Mouse (Mus musculus) limb, embryonic 15.5 days (tissue): Measurements from ENCODE around the gene Rnaseh2c. TPM values are rescaled to one million over a fixed set of nuclear protein-coding genes. Genes with fewer than 3 reads are reported as not detected.

Experiments
- ATAC-seq: fragments of 200-750 bp; cut with Nextera tagmentation; 2 replicates; pipeline ENCODE4 v1.8.0; 2017; ENCODE audit warnings: low read depth, moderate TSS enrichment; ENCODE audit not compliant: insufficient number of reproducible peaks, low FRiP score, low TSS enrichment
- H3K27ac ChIP-seq: fragments of 300-500 bp; sonication (generic); 2 replicates; pipeline ENCODE4 v1.5.1; 2015; ENCODE audit warnings: moderate library complexity, mild to moderate bottlenecking, inconsistent platforms
- H3K27me3 ChIP-seq: fragments of 300-500 bp; sonication (generic); 2 replicates; pipeline ENCODE4 v1.6.1; 2015; ENCODE audit warnings: inconsistent platforms
- H3K36me3 ChIP-seq: fragments of 300-500 bp; sonication (generic); 2 replicates; pipeline ENCODE4 v1.6.1; 2015; ENCODE audit warnings: inconsistent platforms
- H3K4me1 ChIP-seq: fragments of 300-500 bp; sonication (generic); 2 replicates; pipeline ENCODE4 v1.6.1; 2015; ENCODE audit warnings: inconsistent platforms
- H3K4me2 ChIP-seq: fragments of 300-500 bp; sonication (generic); 2 replicates; pipeline ENCODE4 v1.6.1; 2015; ENCODE audit warnings: mild to moderate bottlenecking, inconsistent platforms
- H3K4me3 ChIP-seq: fragments of 300-500 bp; sonication (generic); 2 replicates; pipeline ENCODE4 v1.5.1; 2015; ENCODE audit warnings: mild to moderate bottlenecking, inconsistent platforms
- H3K9ac ChIP-seq: fragments of 300-500 bp; sonication (generic); 2 replicates; pipeline ENCODE4 v1.6.1; 2015; ENCODE audit warnings: inconsistent platforms
- H3K9me3 ChIP-seq: fragments of 300-500 bp; sonication (generic); 2 replicates; pipeline ENCODE4 v1.6.1; 2016; ENCODE audit warnings: inconsistent platforms
- WGBS: fragments of 180-500 bp; shearing (Covaris S2); methylation state at CpG from one replicate; pipeline ENCODE4 v1.1.7; 2015; 5-methylcytosine and 5-hydroxymethylcytosine counted together
- polyA plus RNA-seq: library from polyadenylated mRNA; unstranded; fragments of >200 nt; fragmentation: Nextera tagmentation; extraction: Ambion mirVana; gene quantifications from 2 replicates; pipeline ENCODE4 v1.2.1, GENCODE M21; 2015

The Rnaseh2c gene
- 115 and 116 TPM in 2 replicates for polyA plus RNA-seq

DNA sequence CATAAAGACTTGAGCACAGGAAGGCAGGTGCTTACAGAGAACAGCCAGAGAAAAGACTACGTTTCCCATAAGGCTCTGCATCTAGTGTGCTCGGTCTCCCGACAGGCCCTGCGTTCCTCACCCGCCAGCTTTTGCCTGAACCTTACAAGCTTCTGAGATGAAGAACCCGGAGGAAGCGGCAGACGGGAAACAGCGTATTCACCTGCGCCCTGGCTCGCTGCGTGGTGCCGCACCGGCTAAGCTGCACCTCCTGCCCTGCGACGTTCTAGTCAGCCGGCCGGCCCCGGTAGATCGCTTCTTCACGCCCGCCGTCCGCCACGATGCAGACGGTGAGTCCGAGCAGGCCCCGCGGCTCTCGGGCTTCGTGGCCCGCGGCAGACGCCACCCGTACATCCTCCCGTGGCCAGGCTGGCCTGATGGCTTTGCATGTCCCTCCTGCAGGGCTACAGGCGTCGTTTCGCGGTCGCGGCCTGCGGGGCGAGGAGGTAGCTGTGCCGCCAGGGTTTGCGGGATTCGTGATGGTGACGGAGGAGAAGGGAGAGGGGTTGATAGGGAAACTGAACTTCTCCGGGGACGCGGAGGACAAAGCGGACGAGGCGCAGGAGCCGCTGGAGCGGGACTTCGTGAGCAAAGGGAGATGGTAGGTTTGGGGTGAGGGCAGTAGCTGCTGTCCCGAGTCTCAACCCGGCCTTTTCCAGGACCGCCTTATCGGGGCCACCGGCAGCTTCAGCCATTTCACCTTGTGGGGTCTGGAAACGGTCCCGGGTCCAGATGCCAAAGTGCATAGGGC lies at the start of gene Rnaseh2c:
Rnaseh2c (plus strand) TSS at position 122 of the 790 bp plus-strand sequence.
- peak within 1 kb of the TSS; percentile 86 for H3K9ac ChIP-seq
- WGBS: under 1% methylated on average over 64 of the region's 64 CpGs
- peak within 1 kb of the TSS; percentile 82 for H3K4me2 ChIP-seq
- no peaks in the 10 kb centered on the region for H3K27me3 ChIP-seq
- H3K9me3 ChIP-seq: no peaks in the 10 kb centered on the region
- H3K27ac ChIP-seq: peak within 1 kb of the TSS; percentile 79
- peak; percentile 80 for ATAC-seq
- H3K4me1 ChIP-seq: peaks cover 21% of the 10 kb centered on the region
- H3K36me3 ChIP-seq: peaks cover 40% of the 10 kb centered on the region
- peak within 1 kb of the TSS; percentile 58 for H3K4me3 ChIP-seq

DNA sequence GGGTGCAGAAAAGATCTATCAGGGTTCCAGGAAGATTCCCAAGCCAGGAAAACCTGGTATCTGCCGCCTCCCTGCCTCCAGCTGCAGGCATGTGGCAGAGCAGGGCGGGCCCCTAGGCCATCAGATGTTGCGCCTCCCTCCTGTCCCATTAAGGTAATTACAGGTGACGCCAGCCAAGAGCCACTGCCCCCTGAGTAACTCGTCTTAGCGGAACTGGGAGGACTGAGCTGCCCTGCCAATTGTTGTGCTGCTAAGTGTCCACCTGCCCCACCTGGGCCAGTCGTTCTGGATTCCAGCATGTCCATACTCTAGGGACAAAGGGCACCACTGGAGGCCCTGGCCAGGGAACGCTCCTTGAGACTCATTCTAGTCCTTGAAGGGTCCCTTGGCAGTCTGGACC lies 47.9 kb upstream of the Rnaseh2c start:
- Histone ChIP-seq H3K27me3 (peaks cover 43% of the 10 kb centered on the region), H3K27ac (no peak overlapping the region), H3K4me1 (0 out of 2 replicates have a peak, but pooled peaks cover 3% of the 10 kb centered on the region), H3K4me3 (no peak overlapping the region), H3K9me3 (no peaks in the 10 kb centered on the region), H3K9ac (no peak overlapping the region), H3K4me2 (no peak overlapping the region), H3K36me3 (peaks cover 2% of the 10 kb centered on the region; the same call in 1 of the 2 replicates)
- no peak for ATAC-seq
- WGBS: 43% methylated on average over 8 of the region's 8 CpGs

DNA sequence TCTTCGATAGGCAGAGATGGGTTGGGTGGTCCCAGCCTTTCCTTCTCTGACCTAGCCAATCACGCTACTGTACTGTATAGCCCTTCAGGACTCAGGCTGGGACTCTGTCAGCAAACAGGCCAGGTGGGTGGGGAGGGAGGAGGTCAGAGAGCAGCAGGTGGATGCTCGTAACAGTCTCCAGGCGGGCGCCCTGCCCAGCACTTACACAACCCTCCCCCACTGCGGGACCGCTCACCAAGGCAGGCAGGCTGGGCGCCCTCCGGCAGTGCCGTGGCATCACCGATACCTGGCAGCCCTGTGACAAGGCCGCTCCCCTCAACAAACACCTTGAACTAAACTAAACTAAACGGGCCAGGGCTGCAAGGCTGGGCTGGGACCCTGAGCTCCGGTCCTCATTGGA lies 47.5 kb upstream of the Rnaseh2c start:
- H3K9ac ChIP-seq: no peak overlapping the region
- H3K4me1 ChIP-seq: peaks cover 4% of the 10 kb centered on the region; the same call in 1 of the 2 replicates
- H3K9me3 ChIP-seq: no peaks in the 10 kb centered on the region
- no peak overlapping the region for H3K4me3 ChIP-seq
- no peak overlapping the region for H3K27ac ChIP-seq
- no peak overlapping the region for H3K4me2 ChIP-seq
- peaks cover 47% of the 10 kb centered on the region for H3K27me3 ChIP-seq
- 0 out of 2 replicates have a peak, but pooled peaks have one; percentile 25 for ATAC-seq
- 60% methylated on average over 14 of the region's 14 CpGs for WGBS
- peaks cover 2% of the 10 kb centered on the region; the same call in 1 of the 2 replicates for H3K36me3 ChIP-seq

DNA sequence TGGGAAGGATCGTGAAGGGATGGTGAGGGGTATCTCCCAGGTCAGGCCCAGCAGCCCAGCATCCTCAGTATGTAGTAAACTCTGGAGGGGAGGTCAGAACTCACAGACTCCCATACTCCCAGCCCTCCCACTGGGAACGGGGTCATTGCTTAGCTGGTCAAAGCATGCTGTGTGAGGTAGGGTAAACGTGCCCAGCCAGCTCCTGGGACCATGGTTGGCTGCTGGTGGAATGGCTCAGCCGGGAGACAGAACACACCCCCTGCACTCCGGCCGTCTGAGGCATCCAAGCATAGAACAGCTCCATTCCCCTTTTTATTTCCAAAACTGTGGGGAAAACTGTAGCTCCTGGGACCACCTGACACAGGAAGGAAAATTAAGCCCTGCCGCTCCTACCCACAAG lies 43.5 kb upstream of the Rnaseh2c start:
- H3K4me2 ChIP-seq: peak overlapping the region; percentile 19; the same call in 1 of the 2 replicates
- H3K36me3 ChIP-seq: no peaks in the 10 kb centered on the region
- no peak overlapping the region for H3K27ac ChIP-seq
- H3K9me3 ChIP-seq: no peaks in the 10 kb centered on the region
- H3K4me3 ChIP-seq: peak overlapping the region; percentile 43
- no peak overlapping the region for H3K9ac ChIP-seq
- peaks cover 86% of the 10 kb centered on the region for H3K27me3 ChIP-seq
- 49% methylated on average over 7 of the region's 7 CpGs for WGBS
- H3K4me1 ChIP-seq: peaks cover 26% of the 10 kb centered on the region
- ATAC-seq: no peak

DNA sequence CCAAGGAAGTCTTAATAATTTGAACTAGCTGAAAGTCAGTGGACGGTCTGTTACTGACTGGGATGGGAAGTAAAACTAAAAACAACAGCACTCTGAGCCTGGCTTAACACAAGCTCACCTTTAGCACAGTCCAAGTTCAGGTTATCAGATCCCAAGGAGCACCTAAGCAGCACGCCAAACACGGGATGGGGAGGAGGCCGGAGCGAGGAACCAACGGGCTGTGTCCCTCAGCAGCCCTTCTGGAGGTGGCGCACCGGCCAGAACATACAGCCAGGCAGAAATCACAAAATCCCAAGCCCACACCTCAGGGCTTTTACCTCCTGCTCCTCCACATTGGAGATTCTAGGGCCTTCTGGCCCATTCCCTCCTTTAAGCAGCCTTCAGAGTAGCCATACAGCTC lies 42.9 kb upstream of the Rnaseh2c start:
- no peaks in the 10 kb centered on the region for H3K36me3 ChIP-seq
- WGBS: 49% methylated on average over 8 of the region's 8 CpGs
- H3K9me3 ChIP-seq: no peaks in the 10 kb centered on the region
- peaks cover 90% of the 10 kb centered on the region for H3K27me3 ChIP-seq
- ATAC-seq: no peak
- H3K4me2 ChIP-seq: peak overlapping the region; percentile 70; the same call in 1 of the 2 replicates
- H3K9ac ChIP-seq: no peak overlapping the region
- H3K4me3 ChIP-seq: peak overlapping the region; percentile 43
- H3K4me1 ChIP-seq: peaks cover 26% of the 10 kb centered on the region
- H3K27ac ChIP-seq: no peak overlapping the region

DNA sequence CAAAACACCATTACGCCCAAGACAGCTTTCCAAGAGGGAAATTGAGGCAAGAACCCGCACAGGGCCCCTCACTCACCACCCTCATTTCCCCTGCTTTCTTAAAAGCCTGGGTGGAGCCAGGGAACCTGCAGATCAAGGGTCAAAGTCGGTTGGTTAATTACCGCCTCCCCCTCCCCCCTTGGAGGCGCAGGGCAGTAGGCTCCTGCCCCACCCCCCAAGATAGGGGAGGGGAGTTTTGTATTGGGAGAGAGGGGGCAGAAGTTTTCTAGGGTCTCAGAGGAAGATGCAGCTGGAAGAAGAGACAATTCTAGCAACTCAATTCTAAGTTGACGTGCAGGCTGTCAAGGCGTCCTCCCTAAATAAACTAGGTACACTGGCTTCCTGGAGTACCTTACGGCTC lies 42.4 kb upstream of the Rnaseh2c start:
- ATAC-seq: no peak
- Histone ChIP-seq H3K27ac (no peak overlapping the region), H3K4me3 (peak overlapping the region; percentile 43), H3K9ac (no peak overlapping the region), H3K27me3 (peaks cover 92% of the 10 kb centered on the region), H3K36me3 (no peaks in the 10 kb centered on the region), H3K4me2 (peak overlapping the region; percentile 70; the same call in 1 of the 2 replicates), H3K4me1 (peaks cover 24% of the 10 kb centered on the region), H3K9me3 (no peaks in the 10 kb centered on the region)
- 21% methylated on average over 8 of the region's 8 CpGs for WGBS

DNA sequence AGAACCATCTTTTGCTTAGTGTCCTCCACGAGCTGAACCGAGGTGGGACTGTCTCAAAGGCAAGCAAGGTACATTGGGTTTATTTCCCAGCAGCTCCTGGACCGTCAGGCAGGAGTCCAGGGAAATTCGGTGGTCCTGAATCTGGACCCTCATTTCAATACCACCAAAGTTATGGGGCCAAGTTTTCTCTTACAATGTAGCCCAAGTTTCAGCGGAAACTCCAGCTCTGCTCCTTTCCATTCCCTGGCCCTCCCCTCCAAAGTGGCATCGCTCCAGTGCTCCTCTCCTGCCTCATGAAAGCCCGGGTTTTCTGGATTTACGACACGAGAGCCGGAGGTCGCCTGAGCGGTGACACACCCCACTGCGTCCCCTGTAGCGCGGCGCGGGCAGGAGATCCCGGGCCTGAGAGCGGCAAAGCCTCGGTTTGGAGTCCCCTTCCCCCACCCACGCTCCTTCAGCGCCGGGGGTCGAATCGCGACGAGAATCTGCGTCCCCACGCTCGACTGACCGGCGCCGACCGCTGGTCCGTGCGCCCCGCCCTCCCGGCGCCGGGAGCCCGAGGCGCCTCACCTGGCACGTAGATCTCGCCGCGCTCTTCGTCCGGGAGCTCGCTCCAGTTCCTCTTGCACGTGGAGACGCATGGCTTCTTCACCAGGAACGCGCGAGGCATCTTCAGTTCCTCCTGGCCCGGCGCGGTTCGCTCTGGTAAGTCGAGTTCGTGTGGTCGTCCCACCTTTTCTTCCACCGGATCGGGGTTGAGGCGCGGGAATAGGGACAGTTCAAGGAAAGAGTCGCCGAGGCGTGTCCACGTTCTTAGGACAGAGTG lies 41.8 kb upstream of the Rnaseh2c start:
- Histone ChIP-seq H3K27me3 (peaks cover 98% of the 10 kb centered on the region), H3K27ac (peak overlapping the region; percentile 39), H3K4me3 (peak overlapping the region; percentile 43), H3K36me3 (no peaks in the 10 kb centered on the region), H3K9ac (peak overlapping the region; percentile 39), H3K4me2 (peak overlapping the region; percentile 70), H3K9me3 (no peaks in the 10 kb centered on the region), H3K4me1 (peaks cover 24% of the 10 kb centered on the region)
- ATAC-seq: 0 out of 2 replicates have a peak, but pooled peaks have one; percentile 8
- 1% methylated on average over 69 of the region's 69 CpGs for WGBS

DNA sequence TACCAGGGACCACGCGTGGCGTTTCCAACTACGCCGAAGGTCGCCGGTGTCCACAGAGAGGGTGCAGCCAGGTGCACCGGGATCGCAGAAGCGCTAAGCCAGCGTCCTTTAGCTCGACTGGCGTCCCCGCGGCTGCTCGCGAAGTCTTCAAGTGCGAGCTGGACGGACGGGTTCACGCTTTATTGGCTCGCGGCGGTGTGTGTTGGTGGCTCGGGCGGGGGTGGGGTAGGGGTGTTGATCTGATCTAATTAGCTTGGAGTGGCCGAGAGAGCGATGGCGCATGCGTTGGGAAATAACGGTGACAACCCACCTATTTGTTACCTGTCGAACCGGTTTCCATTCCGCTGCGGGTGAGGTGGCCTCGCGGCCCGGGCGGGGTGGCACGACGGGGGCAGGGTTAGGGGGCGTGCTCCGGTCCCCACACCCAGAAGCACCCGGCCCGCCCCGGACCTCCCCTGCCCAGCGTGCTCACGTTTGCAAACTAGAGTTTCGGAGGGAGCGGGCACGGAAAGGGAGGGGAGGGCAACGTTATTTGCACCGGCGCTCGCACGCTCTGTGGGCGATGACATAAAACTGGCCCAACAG lies 41.1 kb upstream of the Rnaseh2c start, which contains the start of gene Ovol1:
Ovol1 (minus strand) TSS at position 190 of the 585 bp plus-strand sequence.
- Histone ChIP-seq H3K9ac (peak within 1 kb of the TSS; percentile 39), H3K9me3 (no peaks in the 10 kb centered on the region), H3K36me3 (no peaks in the 10 kb centered on the region), H3K4me2 (peak within 1 kb of the TSS; percentile 70), H3K4me3 (peak within 1 kb of the TSS; percentile 43), H3K27ac (peak within 1 kb of the TSS; percentile 39), H3K27me3 (peaks cover 92% of the 10 kb centered on the region), H3K4me1 (peaks cover 24% of the 10 kb centered on the region)
- under 1% methylated on average over 57 of the region's 57 CpGs for WGBS
- peak; percentile 36; the same call in 1 of the 2 replicates for ATAC-seq

DNA sequence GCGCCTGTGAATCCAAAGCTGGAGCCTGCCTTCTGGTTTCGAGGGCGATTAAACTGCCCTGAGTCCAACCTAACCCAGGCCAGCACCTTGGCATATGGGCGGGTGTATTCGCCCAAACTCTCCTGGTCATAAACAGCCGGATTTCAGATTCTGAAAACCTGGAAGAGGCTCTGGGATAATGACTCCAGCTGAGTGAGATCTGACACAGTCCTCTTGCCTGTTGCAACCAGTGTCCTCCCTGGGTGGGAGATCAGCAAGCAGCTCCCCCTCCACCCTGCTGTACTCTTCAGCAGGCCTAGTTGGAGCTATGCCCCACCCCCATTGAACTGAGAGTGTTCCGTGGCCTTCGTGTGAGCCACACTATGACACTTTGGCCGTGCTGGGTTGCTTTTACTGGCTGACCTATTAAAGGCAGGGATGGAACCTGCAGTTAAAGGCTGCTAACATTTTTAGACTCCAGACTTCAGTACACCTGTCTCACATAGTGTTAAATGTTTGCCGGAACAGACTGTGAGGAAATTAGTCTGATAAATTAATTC lies 40.4 kb upstream of the Rnaseh2c start:
- no peak overlapping the region for H3K9ac ChIP-seq
- H3K9me3 ChIP-seq: no peaks in the 10 kb centered on the region
- H3K4me2 ChIP-seq: peak overlapping the region; percentile 70
- H3K27me3 ChIP-seq: peaks cover 89% of the 10 kb centered on the region
- WGBS: 14% methylated on average over 10 of the region's 10 CpGs
- no peak overlapping the region; the same call in 1 of the 2 replicates for H3K27ac ChIP-seq
- H3K4me3 ChIP-seq: peak overlapping the region; percentile 43
- peaks cover 24% of the 10 kb centered on the region for H3K4me1 ChIP-seq
- no peak for ATAC-seq
- no peaks in the 10 kb centered on the region for H3K36me3 ChIP-seq

DNA sequence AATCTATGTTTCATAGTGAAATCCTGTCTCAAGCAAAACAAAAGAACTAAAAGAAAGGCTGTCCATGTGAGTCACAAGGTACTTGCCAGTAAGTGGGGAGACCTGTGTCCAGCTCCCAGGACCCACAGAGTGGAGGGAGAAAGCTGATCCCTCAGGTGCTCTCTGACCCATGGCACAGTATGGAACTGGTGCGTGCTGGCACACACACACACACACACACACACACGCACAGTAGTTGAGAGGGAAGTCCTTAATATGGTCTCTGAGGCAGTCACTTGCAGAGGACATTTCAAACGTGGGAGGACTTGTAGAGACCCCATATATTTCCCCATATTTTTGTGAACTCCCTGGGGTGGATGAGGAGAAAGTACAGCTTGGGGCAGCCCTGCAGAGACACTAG lies 39.8 kb upstream of the Rnaseh2c start:
- peaks cover 88% of the 10 kb centered on the region for H3K27me3 ChIP-seq
- WGBS: 51% methylated on average over 3 of the region's 3 CpGs
- H3K9ac ChIP-seq: no peak overlapping the region
- H3K27ac ChIP-seq: no peak overlapping the region
- no peak for ATAC-seq
- no peaks in the 10 kb centered on the region for H3K9me3 ChIP-seq
- H3K4me1 ChIP-seq: peaks cover 27% of the 10 kb centered on the region
- H3K4me3 ChIP-seq: no peak overlapping the region
- H3K4me2 ChIP-seq: no peak overlapping the region
- no peaks in the 10 kb centered on the region for H3K36me3 ChIP-seq

DNA sequence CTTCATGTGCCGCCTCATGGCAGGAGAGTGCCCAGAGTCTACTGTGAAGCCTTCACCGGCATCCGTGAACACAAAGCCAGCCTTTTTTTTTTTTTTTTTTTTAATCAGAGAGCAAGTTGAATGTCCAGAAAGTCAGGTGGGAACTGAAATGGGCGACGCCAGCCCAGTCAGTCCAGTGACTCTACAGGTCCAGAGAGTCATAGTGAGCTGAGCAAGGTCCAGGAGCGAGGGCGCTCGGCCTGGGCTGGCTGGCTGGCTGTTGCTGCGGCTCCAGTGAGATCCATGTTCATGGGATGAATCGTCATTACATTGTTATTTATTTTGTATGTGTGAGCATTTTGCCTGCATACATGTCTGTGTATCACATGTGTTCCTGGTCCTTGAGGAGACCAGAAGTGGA lies 38.9 kb upstream of the Rnaseh2c start:
- Histone ChIP-seq H3K4me3 (no peak overlapping the region), H3K27ac (no peak overlapping the region), H3K4me2 (no peak overlapping the region), H3K27me3 (peaks cover 79% of the 10 kb centered on the region), H3K4me1 (peaks cover 32% of the 10 kb centered on the region), H3K36me3 (no peaks in the 10 kb centered on the region), H3K9ac (no peak overlapping the region), H3K9me3 (no peaks in the 10 kb centered on the region)
- WGBS: 89% methylated on average over 10 of the region's 10 CpGs
- no peak for ATAC-seq
